Mouse (Mus musculus): ENCODE data around the gene Ptpn11.

The Ptpn11 gene

DNA sequence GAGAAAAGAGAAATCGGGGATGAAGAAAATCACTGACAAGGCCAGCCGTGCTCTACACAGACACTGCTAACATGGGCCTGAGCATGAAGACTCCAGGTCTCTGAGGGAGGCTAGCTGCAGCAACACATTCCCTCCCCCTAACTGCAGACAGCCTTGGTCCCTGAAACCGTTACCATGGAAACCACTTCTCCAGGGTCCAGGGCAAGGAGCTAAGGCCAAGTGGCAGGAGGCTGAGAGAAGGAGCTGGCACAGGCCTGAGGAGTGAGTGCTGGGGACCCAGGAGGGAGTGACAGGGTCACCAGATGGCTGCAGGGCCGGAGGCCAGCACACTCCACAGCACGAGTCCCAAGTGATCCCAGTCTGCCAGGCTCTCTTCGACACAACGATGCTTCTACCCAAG, 101.5 kb downstream of the Ptpn11 start:
- no peak for DNase-seq (ENCODE audit: low spot score in 2 of 2)

DNA sequence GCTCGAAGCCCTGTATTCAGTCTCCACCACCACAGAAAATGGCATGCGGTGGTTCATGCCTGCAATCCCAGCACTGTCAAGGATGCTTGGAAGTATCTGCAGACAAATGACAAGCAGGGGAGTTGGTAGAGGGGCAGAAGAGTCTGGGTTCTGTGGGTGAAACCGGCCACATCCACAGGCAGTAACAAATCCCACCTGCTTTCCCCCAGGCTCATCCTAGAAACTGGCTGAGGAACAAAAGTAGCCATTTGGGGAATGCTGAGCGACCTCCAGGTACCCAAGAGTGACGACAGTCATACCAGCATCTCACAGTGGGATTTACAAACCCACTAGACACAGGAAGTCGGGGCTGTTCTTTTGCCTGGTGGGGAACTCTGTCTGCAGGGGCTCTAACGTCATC, 103.5 kb downstream of the Ptpn11 start:
- no peak for DNase-seq (ENCODE audit: low spot score in 2 of 2)

DNA sequence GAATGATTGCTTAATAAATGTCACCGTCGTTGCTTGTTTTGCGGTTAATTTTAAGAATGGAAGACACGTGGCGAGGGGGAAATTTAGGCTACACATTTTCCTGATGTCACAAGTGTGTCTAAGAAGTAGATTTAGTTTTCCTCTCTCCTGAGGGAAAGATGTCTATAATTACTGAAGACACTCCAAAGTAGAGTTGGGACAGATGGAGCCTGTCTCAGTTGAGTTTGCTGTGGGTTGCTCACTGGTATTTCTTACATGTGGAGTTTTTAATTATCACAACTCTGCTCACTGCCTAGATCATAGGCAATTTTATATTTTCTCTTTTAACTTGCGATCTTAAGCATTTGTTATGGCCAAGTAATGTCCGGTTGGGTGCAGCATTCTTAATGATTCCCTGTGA, 108.6 kb downstream of the Ptpn11 start:
- no peak for DNase-seq (ENCODE audit: low spot score in 2 of 2)

DNA sequence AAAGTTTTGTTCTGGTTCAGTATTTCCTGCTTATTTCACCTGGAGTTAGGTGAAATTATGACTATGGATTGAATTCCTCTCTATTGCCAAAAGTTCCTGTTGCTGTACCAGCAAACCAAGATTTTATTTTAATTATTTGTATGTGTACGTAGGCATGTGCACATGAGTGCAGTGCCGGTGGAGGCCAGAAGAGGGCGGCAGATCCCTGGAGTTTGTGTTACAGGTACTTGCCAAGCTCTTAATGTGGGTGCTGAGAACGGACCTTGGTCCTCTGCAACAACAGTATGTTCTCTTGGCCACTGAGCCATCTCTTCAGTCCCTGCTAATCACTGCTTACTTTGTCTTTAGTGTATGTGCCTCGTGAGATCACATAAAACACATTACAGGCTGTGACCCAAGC, 109.4 kb downstream of the Ptpn11 start:
- DNase-seq (ENCODE audit: low spot score in 2 of 2): no peak
